Mouse (Mus musculus) NIH3T3 (cell line): ENCODE results near the gene Cyp2a22.
"Not testable (repeated sequence)": the region's sequence is repeated elsewhere in the genome, so short reads cannot be mapped to it uniquely, and the experiment has no call there.

Experiments
- DNase-seq: peaks from one replicate; pipeline ENCODE4 v3.0.0-alpha.2; 2012; ENCODE audit warnings: low read depth

Cyp2a22 gene

DNA sequence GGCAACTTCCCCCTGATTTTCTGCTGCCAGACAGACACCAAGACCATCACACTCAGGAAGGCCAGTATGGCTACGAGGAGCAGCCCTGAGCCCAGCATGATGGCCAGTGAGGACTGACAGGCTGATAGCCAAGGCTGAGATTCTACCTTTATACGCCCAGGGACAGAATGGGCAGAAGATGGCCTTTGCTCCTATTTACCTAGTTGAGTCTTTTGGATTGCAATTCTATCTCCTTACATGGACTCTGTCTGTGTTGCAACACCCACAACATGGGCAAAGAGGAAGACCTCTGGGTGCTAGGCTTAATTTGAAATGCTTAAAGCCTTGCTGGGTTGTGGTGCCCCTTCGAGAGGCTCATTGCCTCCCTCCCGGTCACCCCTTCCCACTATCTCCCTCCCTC is at the start of gene Cyp2a22:
Cyp2a22 (minus strand) TSS at position 123 of the 400 bp plus-strand sequence.
- DNase-seq, result no peak

DNA sequence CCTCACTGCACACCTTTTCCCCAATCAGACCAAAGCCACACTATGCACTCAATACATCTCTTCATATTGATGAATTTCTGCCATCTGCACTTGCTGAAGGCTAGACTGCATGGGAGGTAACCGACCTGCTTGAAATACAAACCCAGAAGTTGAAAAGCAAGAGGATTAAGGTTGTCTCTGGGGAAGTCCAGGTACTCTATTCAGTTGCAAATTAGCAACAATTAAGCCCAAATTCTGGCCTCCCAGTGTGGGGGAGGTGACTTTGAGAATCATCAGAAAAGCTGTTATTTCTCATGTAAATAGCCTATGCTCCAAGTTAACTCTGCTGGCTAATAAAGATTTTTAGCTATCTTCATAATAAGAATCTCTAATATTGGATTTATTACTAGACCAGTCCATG is 44.0 kb upstream of the Cyp2a22 start:
- DNase-seq, result not testable (repeated sequence)

DNA sequence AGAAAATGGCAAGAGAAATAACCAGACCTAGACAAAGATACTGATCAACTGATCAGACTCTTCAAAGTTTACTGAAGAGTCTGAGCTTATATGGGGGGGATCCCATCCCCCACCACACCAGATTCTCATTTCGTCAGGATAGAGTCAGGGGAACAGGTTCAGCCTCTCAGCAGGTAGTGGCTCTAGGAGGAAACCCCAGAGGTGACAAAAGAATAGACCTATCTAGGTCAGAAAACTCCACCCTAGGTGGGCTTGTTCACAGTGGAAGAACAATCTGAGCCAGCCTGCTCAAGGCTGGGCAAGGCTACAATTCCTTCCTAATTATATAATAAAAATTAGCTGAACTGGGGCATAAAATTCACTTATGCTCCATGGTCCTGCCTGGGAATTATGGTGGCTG is 43.4 kb upstream of the Cyp2a22 start:
- DNase-seq, result no peak

DNA sequence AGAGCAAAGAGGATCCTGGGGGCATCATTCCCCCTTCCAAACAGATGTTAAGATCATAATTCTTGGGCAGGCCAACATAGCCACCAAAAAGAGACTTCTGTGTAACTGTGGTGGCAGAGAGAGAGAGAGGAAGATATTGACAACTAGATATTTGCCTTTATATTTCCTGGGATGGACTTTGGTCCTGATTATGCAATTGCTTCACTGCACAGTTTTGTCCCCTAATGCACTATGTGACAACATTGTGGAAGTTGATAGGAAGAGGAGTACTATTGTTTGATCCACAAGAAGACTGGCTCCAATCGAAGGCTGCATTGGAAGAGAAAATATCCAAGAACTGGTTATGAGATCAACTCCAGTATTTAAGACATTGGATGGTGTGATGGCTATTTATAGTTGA is 42.8 kb upstream of the Cyp2a22 start:
- DNase-seq, result not testable (repeated sequence)

DNA sequence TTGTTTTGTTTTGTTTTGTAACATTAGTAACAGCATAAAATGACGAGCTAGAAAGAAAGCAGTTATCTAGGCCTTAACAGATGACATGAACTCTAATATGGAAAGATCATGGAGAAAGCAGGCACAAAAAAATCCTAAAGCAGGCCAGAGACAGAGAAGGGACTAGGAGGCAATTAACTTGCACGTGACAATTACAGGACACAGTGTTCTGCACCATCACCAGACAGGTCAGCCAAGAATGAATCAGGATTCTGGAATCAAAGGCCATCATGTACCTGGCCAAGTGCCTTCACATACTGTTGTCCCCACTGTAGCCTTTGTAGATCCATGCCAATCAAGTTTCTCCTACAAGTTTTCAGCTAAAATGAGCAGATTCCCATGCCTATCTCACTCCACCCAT is 42.3 kb upstream of the Cyp2a22 start:
- DNase-seq, result not testable (repeated sequence)

DNA sequence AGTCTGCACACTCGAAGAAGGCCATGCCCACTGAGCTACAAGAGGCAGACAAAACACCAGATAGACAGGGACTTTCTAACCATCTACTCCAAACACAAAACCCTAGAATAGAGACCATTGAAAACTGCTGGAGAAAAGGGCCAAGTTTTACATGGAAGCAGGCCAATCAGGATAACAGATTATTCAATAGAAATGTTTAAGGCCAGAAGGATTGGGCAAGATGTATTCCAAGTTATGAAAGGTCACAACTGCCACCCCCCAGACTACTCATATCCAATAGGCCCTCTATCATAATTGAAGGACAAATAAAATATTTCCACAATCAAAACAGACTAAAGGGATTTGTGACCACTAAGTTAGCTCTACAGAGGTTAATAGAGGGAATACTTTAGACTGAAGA is 23.2 kb upstream of the Cyp2a22 start:
- DNase-seq, result not testable (repeated sequence)

DNA sequence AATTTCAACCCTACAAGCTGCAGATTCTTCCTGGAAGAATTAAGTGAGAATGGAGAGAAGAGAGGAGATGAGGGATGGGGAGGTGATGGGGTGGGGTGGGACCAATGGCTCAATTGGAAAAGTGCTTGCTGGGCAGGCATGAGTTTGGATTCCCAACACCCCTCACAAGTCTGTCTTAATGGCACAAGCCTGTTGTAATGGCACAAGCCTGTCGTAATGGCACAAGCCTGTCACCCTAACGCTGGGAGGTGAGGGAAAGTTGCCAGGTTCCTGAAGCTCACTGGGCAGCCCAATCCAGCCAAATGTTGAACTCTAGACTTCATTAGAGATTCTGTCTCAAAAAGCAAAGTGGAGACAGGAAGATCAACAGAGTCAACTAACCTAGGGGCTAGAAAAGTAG is 14.1 kb upstream of the Cyp2a22 start:
- not testable (repeated sequence) for DNase-seq

DNA sequence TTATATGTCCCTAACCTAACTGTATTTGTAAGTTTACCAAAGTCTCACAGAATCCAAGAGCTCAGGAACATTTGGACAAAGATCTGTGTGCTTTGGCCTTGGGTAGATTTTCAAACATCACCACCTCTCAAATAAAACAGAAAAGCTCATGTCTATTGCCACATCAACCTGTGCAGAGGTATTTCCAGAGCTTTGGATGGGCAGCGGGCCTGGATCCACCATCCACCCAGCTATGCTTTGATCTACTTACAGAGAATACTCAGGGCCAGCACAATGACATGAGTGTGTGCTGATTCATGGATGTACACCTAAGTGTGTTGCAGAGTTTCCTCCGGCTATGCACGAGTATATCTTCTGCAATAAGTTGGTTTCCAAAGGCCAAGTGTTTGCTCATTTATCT is 13.5 kb upstream of the Cyp2a22 start:
- DNase-seq, result not testable (repeated sequence)

DNA sequence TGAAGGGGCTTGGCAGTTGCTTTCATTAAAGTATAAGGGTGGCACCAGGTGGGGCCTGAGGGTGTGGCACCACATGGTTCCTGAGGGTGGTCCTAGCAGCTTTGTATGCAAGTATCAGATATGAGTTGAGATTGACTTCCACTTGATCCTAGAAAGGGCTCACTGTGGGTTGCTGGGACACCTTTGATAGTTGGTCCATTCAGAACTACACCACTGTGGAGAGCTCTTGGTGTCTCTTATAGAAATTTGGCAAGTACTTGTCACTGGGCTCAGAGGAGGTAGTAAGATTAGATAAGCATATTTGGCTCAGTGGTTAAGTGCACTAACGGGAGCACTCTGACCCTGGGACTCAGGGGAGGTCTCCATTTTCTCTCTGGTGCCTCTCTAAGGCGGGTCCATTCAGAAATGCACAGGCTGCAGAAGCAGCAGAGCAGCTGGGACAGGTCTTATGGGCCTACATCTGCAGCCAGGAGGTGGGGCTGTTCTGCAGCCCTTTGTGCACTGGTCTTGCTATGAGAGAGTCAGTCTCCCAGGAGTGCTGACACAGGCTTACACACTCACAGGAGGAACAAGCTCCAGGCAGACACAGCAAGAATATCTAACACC is 2.2 kb upstream of the Cyp2a22 start:
- DNase-seq, result not testable (repeated sequence)

DNA sequence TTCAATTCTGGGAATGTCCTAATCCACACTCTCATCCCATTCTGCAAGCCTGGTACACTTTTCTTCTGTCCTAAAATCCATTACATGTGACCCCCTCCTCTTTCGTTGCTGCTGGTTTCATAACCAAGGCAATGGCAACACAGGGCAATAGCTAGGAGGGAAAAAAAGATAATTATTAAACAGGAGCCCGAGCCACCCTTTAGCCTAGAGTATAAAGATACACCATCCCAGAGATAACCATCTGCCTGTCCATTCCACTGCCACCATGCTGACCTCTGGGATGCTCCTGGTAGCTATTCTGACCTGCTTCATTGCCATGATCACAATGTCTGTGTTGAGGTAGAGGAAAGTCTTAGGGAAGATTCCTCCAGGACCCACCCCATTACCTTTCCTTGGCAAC is 22.1 kb downstream of the Cyp2a22 start:
- DNase-seq, result not testable (repeated sequence)
